Comparison of ENCODE assay signal across 18 mouse cellular contexts in genomic region chr10:106975193-106976141, GRCm38 (mm10).
DNase-seq lines count a peak whose midpoint lies in the region; ATAC-seq lines count a peak whose summit lies in the region.
"Had no signal": no experiment of that assay in that cellular context is flagged by ENCODE, and none has a peak within 500 bp of the region (broad histone marks: within the 10 kb centered on the region; RNA-seq: fewer than 3 reads in every experiment).

No protein-coding gene starts in this region.

- no peaks in the 10 kb centered on the region for H3K27me3 ChIP-seq in forebrain, embryonic 11.5 days (ENCODE audit: control insufficient read depth, insufficient read depth, low read length)
- no peaks in the 10 kb centered on the region for H3K27me3 ChIP-seq in forebrain, embryonic 10.5 days (ENCODE audit: poor library complexity, severe bottlenecking)
- no peaks in the 10 kb centered on the region for H3K27me3 ChIP-seq in hindbrain, embryonic 13.5 days
- H3K27me3 ChIP-seq in midbrain, embryonic 14.5 days (ENCODE audit: control insufficient read depth, insufficient read depth, low read length), result no peaks in the 10 kb centered on the region
- H3K27me3 ChIP-seq in intestine, embryonic 15.5 days (replicated peaks), result no peaks in the 10 kb centered on the region
- H3K27me3 ChIP-seq: liver, embryonic 15.5 days had no signal

- no peak overlapping the region for H3K27ac ChIP-seq in forebrain, embryonic 11.5 days (ENCODE audit: low read depth, low read length)
- no peak overlapping the region for H3K27ac ChIP-seq in forebrain, embryonic 10.5 days
- H3K27ac ChIP-seq in hindbrain, embryonic 13.5 days, result peak overlapping the region; percentile 40
- H3K27ac ChIP-seq in midbrain, embryonic 14.5 days (replicated peaks; ENCODE audit: low read depth, low read length), result 0 out of 2 replicates have a peak overlapping the region, but pooled peaks have one; percentile 13
- no peak overlapping the region for H3K27ac ChIP-seq in intestine, embryonic 15.5 days
- H3K27ac ChIP-seq: liver, embryonic 15.5 days had no signal

- H3K4me1 ChIP-seq in forebrain, embryonic 11.5 days (replicated peaks; ENCODE audit: control insufficient read depth, insufficient read depth, low read length), result peaks cover 4% of the 10 kb centered on the region; the same call in 1 of the 2 replicates
- H3K4me1 ChIP-seq in forebrain, embryonic 10.5 days, result peaks cover 18% of the 10 kb centered on the region
- peaks cover 12% of the 10 kb centered on the region for H3K4me1 ChIP-seq in hindbrain, embryonic 13.5 days (replicated peaks)
- peaks cover 9% of the 10 kb centered on the region for H3K4me1 ChIP-seq in midbrain, embryonic 14.5 days (ENCODE audit: control insufficient read depth, insufficient read depth, low read length)
- H3K4me1 ChIP-seq in intestine, embryonic 15.5 days (replicated peaks), result no peaks in the 10 kb centered on the region
- H3K4me1 ChIP-seq: liver, embryonic 15.5 days had no signal

- no peak overlapping the region for H3K4me2 ChIP-seq in forebrain, embryonic 11.5 days (ENCODE audit: low read depth, low read length, severe bottlenecking)
- no peak overlapping the region for H3K4me2 ChIP-seq in hindbrain, embryonic 13.5 days
- H3K4me2 ChIP-seq in midbrain, embryonic 14.5 days (ENCODE audit: low read length), result no peak overlapping the region
- H3K4me2 ChIP-seq in intestine, embryonic 15.5 days (replicated peaks), result no peak overlapping the region
- H3K4me2 ChIP-seq: liver, embryonic 15.5 days had no signal

- H3K9me3 ChIP-seq in forebrain, embryonic 11.5 days (ENCODE audit: control insufficient read depth, low read length), result no peaks in the 10 kb centered on the region
- H3K9me3 ChIP-seq in forebrain, embryonic 10.5 days, result no peaks in the 10 kb centered on the region
- no peaks in the 10 kb centered on the region for H3K9me3 ChIP-seq in hindbrain, embryonic 13.5 days
- H3K9me3 ChIP-seq in midbrain, embryonic 14.5 days (ENCODE audit: control insufficient read depth, low read length), result no peaks in the 10 kb centered on the region
- no peaks in the 10 kb centered on the region for H3K9me3 ChIP-seq in intestine, embryonic 15.5 days
- H3K9me3 ChIP-seq: G1E; liver, embryonic 15.5 days had no signal

- 46% methylated on average over 13 of the region's 13 CpGs for WGBS in forebrain, embryonic 11.5 days
- WGBS in forebrain, embryonic 10.5 days, result 66% methylated on average over 13 of the region's 13 CpGs
- 32% methylated on average over 13 of the region's 13 CpGs for WGBS in hindbrain, embryonic 13.5 days
- 51% methylated on average over 13 of the region's 13 CpGs for WGBS in midbrain, embryonic 14.5 days
- 70% methylated on average over 13 of the region's 13 CpGs for WGBS in intestine, embryonic 15.5 days

- H3K4me3 ChIP-seq in forebrain, embryonic 11.5 days (ENCODE audit: low read depth, low read length), result no peak overlapping the region
- no peak overlapping the region for H3K4me3 ChIP-seq in forebrain, embryonic 10.5 days
- no peak overlapping the region for H3K4me3 ChIP-seq in hindbrain, embryonic 13.5 days
- H3K4me3 ChIP-seq in midbrain, embryonic 14.5 days (replicated peaks; ENCODE audit: low read depth, low read length), result no peak overlapping the region
- H3K4me3 ChIP-seq in intestine, embryonic 15.5 days (replicated peaks), result no peak overlapping the region
- H3K4me3 ChIP-seq: liver, embryonic 15.5 days had no signal

- peak; percentile 80 for ATAC-seq in forebrain, embryonic 11.5 days (replicated peaks; ENCODE audit: low FRiP score)
- peak; percentile 72; the same call in 1 of the 2 replicates for ATAC-seq in hindbrain, embryonic 13.5 days (ENCODE audit: low FRiP score)
- no peak for ATAC-seq in midbrain, embryonic 14.5 days (ENCODE audit: low FRiP score, low TSS enrichment)
- no peak for ATAC-seq in intestine, embryonic 15.5 days
- ATAC-seq: CD4-positive, CD25-positive, alpha-beta regulatory T cell, adult 4 months had no signal

- no peak for DNase-seq in forebrain, embryonic 11.5 days (ENCODE audit: low spot score)
- no peak for DNase-seq in forebrain, embryonic 10.5 days (ENCODE audit: extremely low spot score, low spot score)
- DNase-seq in midbrain, embryonic 14.5 days, result peak; percentile 29
- peak; percentile 50 for DNase-seq in retina, embryonic 14.5 days (ENCODE audit: low spot score)
- no peak for DNase-seq in adrenal gland, adult 8-10 months
- no peak for DNase-seq in right cerebral cortex, postnatal 14 days
- DNase-seq: cerebellum, adult 9-10 months; heart, postnatal 4 days; kidney, adult 11 months; kidney, postnatal 25 days; lung, postnatal 10 days; right cerebral cortex, adult 18-20 months; thymus, postnatal 14 days had no signal

- no peaks in the 10 kb centered on the region for H3K36me3 ChIP-seq in forebrain, embryonic 11.5 days (ENCODE audit: control insufficient read depth, insufficient read depth, low read length)
- no peaks in the 10 kb centered on the region for H3K36me3 ChIP-seq in forebrain, embryonic 10.5 days (replicated peaks)
- H3K36me3 ChIP-seq in hindbrain, embryonic 13.5 days, result no peaks in the 10 kb centered on the region
- no peaks in the 10 kb centered on the region for H3K36me3 ChIP-seq in midbrain, embryonic 14.5 days (ENCODE audit: control insufficient read depth, insufficient read depth, low read length)
- no peaks in the 10 kb centered on the region for H3K36me3 ChIP-seq in intestine, embryonic 15.5 days
- H3K36me3 ChIP-seq: G1E; liver, embryonic 15.5 days had no signal

- no peak overlapping the region for H3K9ac ChIP-seq in forebrain, embryonic 11.5 days (ENCODE audit: low read length)
- H3K9ac ChIP-seq in hindbrain, embryonic 13.5 days, result no peak overlapping the region
- H3K9ac ChIP-seq in midbrain, embryonic 14.5 days (replicated peaks; ENCODE audit: low read length), result no peak overlapping the region
- H3K9ac ChIP-seq in intestine, embryonic 15.5 days, result no peak overlapping the region
- H3K9ac ChIP-seq: liver, embryonic 15.5 days had no signal

Comparison
In these comparisons a context has a peak if more than half of its experiments do, and no peak if none do; other contexts are left out.
1. ATAC-seq: peak in forebrain, embryonic 11.5 days (single experiment) and hindbrain, embryonic 13.5 days (single experiment); none in midbrain, embryonic 14.5 days (single experiment) and intestine, embryonic 15.5 days (single experiment).
2. DNase-seq: peak in midbrain, embryonic 14.5 days (single experiment) and retina, embryonic 14.5 days (single experiment); none in forebrain, embryonic 11.5 days (single experiment), forebrain, embryonic 10.5 days (single experiment), adrenal gland, adult 8-10 months (single experiment) and right cerebral cortex, postnatal 14 days (single experiment).
3. H3K27ac ChIP-seq: peak in hindbrain, embryonic 13.5 days (single experiment) and midbrain, embryonic 14.5 days (single experiment); none in forebrain, embryonic 11.5 days (single experiment), forebrain, embryonic 10.5 days (single experiment) and intestine, embryonic 15.5 days (single experiment).